ENCODE assay signal across 12 mouse cellular contexts in the genomic region with DNA sequence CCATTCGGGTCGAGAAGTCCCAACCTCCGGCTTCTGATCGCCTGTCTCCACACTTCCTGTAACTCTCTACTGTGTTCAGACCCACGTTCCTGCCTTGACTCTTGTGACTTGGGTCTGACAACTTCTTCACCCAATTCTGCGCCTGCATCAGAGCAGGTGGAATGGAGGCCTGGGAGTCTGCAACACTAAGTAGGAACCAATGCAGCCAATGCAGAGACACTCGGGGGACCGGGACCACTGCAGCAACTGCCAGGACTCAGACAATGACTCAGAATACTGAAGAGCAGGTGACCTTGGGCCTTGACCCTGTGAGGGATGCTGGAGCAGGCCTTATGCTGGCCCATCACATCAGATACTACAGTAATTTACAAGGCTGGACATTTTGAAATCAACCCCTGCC. TPM values are rescaled to one million over a fixed set of nuclear protein-coding genes. Genes with fewer than 3 reads are reported as not detected.
DNase-seq lines count a peak whose midpoint lies in the region; ATAC-seq lines count a peak whose summit lies in the region.
"Had no signal": no experiment of that assay in that cellular context is flagged by ENCODE, and none has a peak within 500 bp of the region (broad histone marks: within the 10 kb centered on the region; RNA-seq: fewer than 3 reads in every experiment).

No protein-coding gene starts in this region.

- no peak overlapping the region for H3K4me2 ChIP-seq in heart, embryonic 13.5 days
- H3K4me2 ChIP-seq in lung, embryonic 15.5 days: peak overlapping the region; percentile 22; the same call in 1 of the 2 replicates
- no peak overlapping the region for H3K4me2 ChIP-seq in stomach, embryonic 15.5 days
- H3K4me2 ChIP-seq: embryonic facial prominence, embryonic 15.5 days; forebrain, embryonic 15.5 days; midbrain, embryonic 13.5 days had no signal

- H3K9ac ChIP-seq in heart, embryonic 13.5 days: no peak overlapping the region
- H3K9ac ChIP-seq in lung, embryonic 15.5 days: no peak overlapping the region
- H3K9ac ChIP-seq in stomach, embryonic 15.5 days: no peak overlapping the region
- H3K9ac ChIP-seq: embryonic facial prominence, embryonic 15.5 days; forebrain, embryonic 15.5 days; midbrain, embryonic 13.5 days had no signal

- no peak for DNase-seq in heart, postnatal 4 days
- DNase-seq in lung, postnatal 14 days: no peak
- DNase-seq in adrenal gland, postnatal 25 days: peak; percentile 33
- DNase-seq in layer of hippocampus, adult 8-10 months (ENCODE audit: low spot score in 2 of 2): no peak
- DNase-seq: left cerebral cortex, postnatal 4 days had no signal

- H3K4me3 ChIP-seq in heart, embryonic 13.5 days: no peak overlapping the region
- no peak overlapping the region for H3K4me3 ChIP-seq in lung, embryonic 15.5 days
- H3K4me3 ChIP-seq in stomach, embryonic 15.5 days (replicated peaks): no peak overlapping the region
- H3K4me3 ChIP-seq: embryonic facial prominence, embryonic 15.5 days; forebrain, embryonic 15.5 days; midbrain, embryonic 13.5 days had no signal

- peaks cover 34% of the 10 kb centered on the region for H3K4me1 ChIP-seq in heart, embryonic 13.5 days
- H3K4me1 ChIP-seq in lung, embryonic 15.5 days: peaks cover 30% of the 10 kb centered on the region
- peaks cover 22% of the 10 kb centered on the region for H3K4me1 ChIP-seq in stomach, embryonic 15.5 days
- H3K4me1 ChIP-seq: embryonic facial prominence, embryonic 15.5 days had no signal

- H3K9me3 ChIP-seq in heart, embryonic 13.5 days: no peaks in the 10 kb centered on the region
- no peaks in the 10 kb centered on the region for H3K9me3 ChIP-seq in lung, embryonic 15.5 days
- H3K9me3 ChIP-seq in stomach, embryonic 15.5 days: no peaks in the 10 kb centered on the region
- H3K9me3 ChIP-seq: embryonic facial prominence, embryonic 15.5 days; forebrain, embryonic 15.5 days; midbrain, embryonic 13.5 days had no signal

- H3K36me3 ChIP-seq in heart, embryonic 13.5 days: no peaks in the 10 kb centered on the region
- no peaks in the 10 kb centered on the region for H3K36me3 ChIP-seq in lung, embryonic 15.5 days
- H3K36me3 ChIP-seq in stomach, embryonic 15.5 days: no peaks in the 10 kb centered on the region
- H3K36me3 ChIP-seq: embryonic facial prominence, embryonic 15.5 days; forebrain, embryonic 15.5 days; midbrain, embryonic 13.5 days had no signal

- peak overlapping the region; percentile 67 for H3K27ac ChIP-seq in heart, embryonic 13.5 days (replicated peaks)
- H3K27ac ChIP-seq in lung, embryonic 15.5 days: peak overlapping the region; percentile 45
- H3K27ac ChIP-seq in stomach, embryonic 15.5 days: peak overlapping the region; percentile 67
- H3K27ac ChIP-seq: embryonic facial prominence, embryonic 15.5 days; forebrain, embryonic 15.5 days; midbrain, embryonic 13.5 days had no signal

- WGBS in heart, embryonic 13.5 days: 66% methylated on average over 8 of the region's 8 CpGs
- 67% methylated on average over 8 of the region's 8 CpGs for WGBS in lung, embryonic 15.5 days
- WGBS in stomach, embryonic 15.5 days: 69% methylated on average over 8 of the region's 8 CpGs

- no peaks in the 10 kb centered on the region for H3K27me3 ChIP-seq in heart, embryonic 13.5 days (replicated peaks)
- no peaks in the 10 kb centered on the region for H3K27me3 ChIP-seq in lung, embryonic 15.5 days
- no peaks in the 10 kb centered on the region for H3K27me3 ChIP-seq in stomach, embryonic 15.5 days (replicated peaks)
- H3K27me3 ChIP-seq: embryonic facial prominence, embryonic 15.5 days; forebrain, embryonic 15.5 days; midbrain, embryonic 13.5 days had no signal

- ATAC-seq in heart, embryonic 13.5 days (ENCODE audit: extremely low read depth, insufficient number of reproducible peaks, low FRiP score, low TSS enrichment): no peak
- ATAC-seq in lung, embryonic 15.5 days (ENCODE audit: borderline replicate concordance, extremely low read depth, low FRiP score, low TSS enrichment): no peak
- no peak for ATAC-seq in stomach, embryonic 15.5 days (ENCODE audit: insufficient read depth, low FRiP score, low read depth)
- ATAC-seq: activated CD4-positive, CD25-positive, alpha-beta regulatory T cell, adult 4 months; forebrain, embryonic 15.5 days; midbrain, embryonic 13.5 days had no signal

RNA-seq across cellular contexts. Expression of gene Smndc1, which starts 47.6 kb away (rescaled TPM):
- 27.8 and 28.8 TPM in 2 replicates for polyA plus RNA-seq in heart, embryonic 13.5 days (2015; fragmentation: Nextera tagmentation; extraction: Ambion mirVana)
- 10 to 100 TPM; 43.2 to 48.2 TPM for total RNA-seq in heart, postnatal 4 days (2021)
- polyA plus RNA-seq in lung, embryonic 15.5 days (2015; fragmentation: Nextera tagmentation; extraction: Ambion mirVana): 38.5 and 41.8 TPM in 2 replicates
- total RNA-seq in adrenal gland, postnatal 25 days (2021): 44.9 and 49.6 TPM in 2 replicates
- polyA plus RNA-seq in stomach, embryonic 15.5 days (2015; fragmentation: Nextera tagmentation; extraction: Ambion mirVana): 38.2 TPM in 2 replicates
- 10 to 100 TPM; 38.4 to 44.5 (median 40.5) TPM for total RNA-seq in layer of hippocampus, adult 8-10 months (2022)
